In genomic region chr5:114590043-114590913, GRCm38 (mm10) we compare ENCODE assay signal across 10 mouse cellular contexts. TPM values are rescaled to one million over a fixed set of nuclear protein-coding genes. Genes with fewer than 3 reads are reported as not detected.
A peak's percentile ranks its signal among the peaks of the same experiment; 100 is the strongest.
DNase-seq lines count a peak whose midpoint lies in the region; ATAC-seq and TF ChIP-seq lines count a peak whose summit lies in the region.
"Had no signal": no experiment of that assay in that cellular context is flagged by ENCODE, and none has a peak within 500 bp of the region (broad histone marks: within the 10 kb centered on the region; RNA-seq: fewer than 3 reads in every experiment).

No protein-coding gene starts in this region.

- WGBS in kidney, embryonic 16.5 days = 67% methylated on average over 17 of the region's 17 CpGs
- WGBS in midbrain, embryonic 11.5 days = 83% methylated on average over 17 of the region's 17 CpGs

- no peaks in the 10 kb centered on the region for H3K36me3 ChIP-seq in kidney, embryonic 16.5 days (ENCODE audit: insufficient read depth, low read length)
- peaks cover 0 to 17% of the 10 kb centered on the region in 2 experiments; a peak in 2 of 4 replicates for H3K36me3 ChIP-seq in MEL (ENCODE audit: control insufficient read depth in 1 of 2, insufficient read depth in 2 of 2, low read length in 2 of 2)
- H3K36me3 ChIP-seq in midbrain, embryonic 11.5 days (ENCODE audit: control insufficient read depth, insufficient read depth, low read length) = peaks cover 3% of the 10 kb centered on the region; the same call in 1 of the 2 replicates
- H3K36me3 ChIP-seq: hindbrain, embryonic 15.5 days had no signal

- intact Hi-C loops in left cerebral cortex, postnatal 25 days (cut with DNase I) = no loop called here

- TF ChIP-seq EP300 in MEL (IDR thresholded peaks at IDR 0.05; ENCODE audit: low read depth in 1 of 2, low read length in 2 of 2) = no peak

- H3K27me3 ChIP-seq in kidney, embryonic 16.5 days (ENCODE audit: insufficient read depth, low read length) = no peaks in the 10 kb centered on the region
- H3K27me3 ChIP-seq in MEL (ENCODE audit: control insufficient read depth in 1 of 2, insufficient read depth in 2 of 2, low read length in 2 of 2) = no peaks in the 10 kb centered on the region
- H3K27me3 ChIP-seq in midbrain, embryonic 11.5 days (ENCODE audit: control insufficient read depth, insufficient read depth, low read length) = no peaks in the 10 kb centered on the region

- no peak overlapping the region for H3K4me3 ChIP-seq in kidney, embryonic 16.5 days (ENCODE audit: low read length)
- H3K4me3 ChIP-seq in MEL (ENCODE audit: control insufficient read depth in 1 of 2, insufficient read depth in 1 of 2, low read depth in 2 of 2, low read length in 2 of 2) = no peak overlapping the region
- H3K4me3 ChIP-seq in midbrain, embryonic 11.5 days (ENCODE audit: low read depth, low read length) = no peak overlapping the region
- H3K4me3 ChIP-seq: hindbrain, embryonic 15.5 days had no signal

- H3K27ac ChIP-seq in kidney, embryonic 16.5 days (ENCODE audit: low read length) = peak overlapping the region; percentile 86
- H3K27ac ChIP-seq in MEL (ENCODE audit: control insufficient read depth, low read depth, low read length) = peak overlapping the region; percentile 61
- peak overlapping the region; percentile 68 for H3K27ac ChIP-seq in midbrain, embryonic 11.5 days (ENCODE audit: low read depth, low read length)

- H3K4me1 ChIP-seq in kidney, embryonic 16.5 days (ENCODE audit: insufficient read depth, low read length) = peaks cover 100% of the 10 kb centered on the region
- peaks cover 0 to 25% of the 10 kb centered on the region in 2 experiments; a peak in 3 of 4 replicates for H3K4me1 ChIP-seq in MEL (ENCODE audit: control insufficient read depth in 1 of 2, insufficient read depth in 2 of 2, low read length in 2 of 2)
- peaks cover 76% of the 10 kb centered on the region for H3K4me1 ChIP-seq in midbrain, embryonic 11.5 days (ENCODE audit: control insufficient read depth, insufficient read depth, low read length)

- H3K79me2 ChIP-seq in MEL (ENCODE audit: control insufficient read depth, insufficient read depth, low read length, poor library complexity) = no peaks in the 10 kb centered on the region

- no peaks in the 10 kb centered on the region for H3K9me3 ChIP-seq in kidney, embryonic 16.5 days (ENCODE audit: low read length)
- no peaks in the 10 kb centered on the region for H3K9me3 ChIP-seq in MEL (replicated peaks; ENCODE audit: insufficient read depth, low read length)
- no peaks in the 10 kb centered on the region for H3K9me3 ChIP-seq in midbrain, embryonic 11.5 days (ENCODE audit: control insufficient read depth, low read length)
- H3K9me3 ChIP-seq: hindbrain, embryonic 15.5 days had no signal

- TF ChIP-seq CTCF in MEL (IDR thresholded peaks at IDR 0.05 in 2 of 3, conservative IDR thresholded peaks at IDR 0.05 in 1 of 3; ENCODE audit: control insufficient read depth in 1 of 3, insufficient read depth in 1 of 3, low read depth in 2 of 3, low read length in 3 of 3, poor library complexity in 1 of 3, severe bottlenecking in 1 of 3) = no peak

- no peak for TF ChIP-seq RAD21 in MEL (IDR thresholded peaks at IDR 0.05; ENCODE audit: low read depth, low read length)

- DNase-seq in adrenal gland, adult (ENCODE audit: inconsistent age in 2 of 2, low spot score in 1 of 2) = peak; percentile 66 to 71
- DNase-seq in adrenal gland, adult 18-20 months (ENCODE audit: low spot score in 2 of 2) = no peak
- no peak for DNase-seq in kidney, adult 9 months
- peak; percentile 11 for DNase-seq in MEL (ENCODE audit: low read depth, low spot score)
- DNase-seq in midbrain, embryonic 11.5 days (ENCODE audit: low spot score, missing footprints) = no peak
- no peak for DNase-seq in urinary bladder, postnatal 36 days (ENCODE audit: low spot score in 2 of 2)
- DNase-seq in left cerebral cortex, postnatal 25 days (ENCODE audit: low spot score in 2 of 2) = no peak
- DNase-seq: cerebellum, postnatal 25 days had no signal

- H3K4me2 ChIP-seq in kidney, embryonic 16.5 days (replicated peaks; ENCODE audit: low read depth, low read length) = no peak overlapping the region
- no peak overlapping the region for H3K4me2 ChIP-seq in midbrain, embryonic 11.5 days
- H3K4me2 ChIP-seq: hindbrain, embryonic 15.5 days had no signal

- TF ChIP-seq POLR2A in MEL (IDR thresholded peaks at IDR 0.05; ENCODE audit: control insufficient read depth in 1 of 2, insufficient read depth in 1 of 2, low read depth in 1 of 2, low read length in 2 of 2, poor library complexity in 1 of 2) = no peak

- peak overlapping the region; percentile 33 for H3K9ac ChIP-seq in kidney, embryonic 16.5 days (replicated peaks; ENCODE audit: low read length)
- 0 out of 2 replicates have a peak overlapping the region, but pooled peaks have one; percentile 10 for H3K9ac ChIP-seq in MEL (ENCODE audit: control insufficient read depth, low read depth, low read length, poor library complexity, severe bottlenecking)
- H3K9ac ChIP-seq in midbrain, embryonic 11.5 days (ENCODE audit: low read length) = peak overlapping the region; percentile 36; the same call in 1 of the 2 replicates
- H3K9ac ChIP-seq: hindbrain, embryonic 15.5 days had no signal

- ATAC-seq in kidney, embryonic 16.5 days (ENCODE audit: low FRiP score, low TSS enrichment) = no peak
- ATAC-seq in midbrain, embryonic 11.5 days (ENCODE audit: low FRiP score) = no peak

TF ChIP-seq in MEL, 35 proteins besides CTCF, POLR2A, EP300 and RAD21:
- no peak for TF ChIP-seq ZNF384 (IDR thresholded peaks at IDR 0.05; ENCODE audit: low read depth, low read length)
- TF ChIP-seq USF1 (IDR thresholded peaks at IDR 0.05; ENCODE audit: low read depth, low read length) = no peak
- no peak for TF ChIP-seq MAX (IDR thresholded peaks at IDR 0.05; ENCODE audit: low read length)
- TF ChIP-seq NRF1 (IDR thresholded peaks at IDR 0.05; ENCODE audit: insufficient read depth, low read depth, low read length, poor library complexity, severe bottlenecking) = no peak
- TF ChIP-seq HCFC1 (IDR thresholded peaks at IDR 0.05; ENCODE audit: low read depth, low read length) = no peak
- no peak for TF ChIP-seq GATA1 (IDR thresholded peaks at IDR 0.05; ENCODE audit: low read depth, low read length)
- no peak for TF ChIP-seq CHD2 (IDR thresholded peaks at IDR 0.05; ENCODE audit: low read length)
- TF ChIP-seq ZMIZ1 (IDR thresholded peaks at IDR 0.05; ENCODE audit: low read depth, low read length) = no peak
- no peak for TF ChIP-seq ELF1 (IDR thresholded peaks at IDR 0.05; ENCODE audit: low read depth, low read length)
- TF ChIP-seq TBP (IDR thresholded peaks at IDR 0.05; ENCODE audit: low read depth, low read length) = no peak

RNA-seq across cellular contexts. Expression of gene Fam222a, which starts 22.5 kb away (rescaled TPM):
- total RNA-seq in adrenal gland, adult 18-20 months (2021) = 10 to 100 TPM; 62.7 to 76.0 TPM
- 4.1 and 4.5 TPM in 2 replicates for polyA plus RNA-seq in kidney, embryonic 16.5 days (2015; fragmentation: Nextera tagmentation; extraction: Ambion mirVana)
- 0.23 and 0.27 TPM in 2 replicates for total RNA-seq in MEL (2012; rRNA removed)
- under 1 TPM in 1 of 2 experiments, not detected in 1; 0.70 TPM for polyA plus RNA-seq in MEL (2012; ENCODE audit: insufficient read depth in 1 of 2, insufficient read length in 2 of 2, low read depth in 1 of 2, low replicate concordance in 2 of 2, missing spikeins in 1 of 2)
- 5.8 and 6.7 TPM in 2 replicates for polyA plus RNA-seq in midbrain, embryonic 11.5 days (2014; fragmentation: Nextera tagmentation; extraction: Ambion mirVana)
- 10 to 100 TPM in 1 of 2 experiments, 1 to 10 TPM in 1; 6.8 to 12.8 TPM for total RNA-seq in left cerebral cortex, postnatal 25 days (2021)

Comparison
In these comparisons a context has a peak if more than half of its experiments do, and no peak if none do; other contexts are left out.
1. DNase-seq: peak in adrenal gland, adult (2 of 2) and MEL (single experiment); none in adrenal gland, adult 18-20 months (0 of 2), kidney, adult 9 months (single experiment), midbrain, embryonic 11.5 days (single experiment), urinary bladder, postnatal 36 days (0 of 2) and left cerebral cortex, postnatal 25 days (0 of 2).
2. RNA of gene Fam222a, which starts 22.5 kb away (total RNA-seq): 62.7 to 76.0 TPM in adrenal gland, adult 18-20 months; 6.8 to 12.8 TPM in left cerebral cortex, postnatal 25 days and 0.23 to 0.27 TPM in MEL; every median in the first group is over 4 times any median in the second.
3. Peak in every context shown above with its lines, with median percentiles within 50 percentile points of each other: H3K27ac ChIP-seq and H3K9ac ChIP-seq.